Comparison of ENCODE assay signal across 16 mouse cellular contexts in the genomic region with DNA sequence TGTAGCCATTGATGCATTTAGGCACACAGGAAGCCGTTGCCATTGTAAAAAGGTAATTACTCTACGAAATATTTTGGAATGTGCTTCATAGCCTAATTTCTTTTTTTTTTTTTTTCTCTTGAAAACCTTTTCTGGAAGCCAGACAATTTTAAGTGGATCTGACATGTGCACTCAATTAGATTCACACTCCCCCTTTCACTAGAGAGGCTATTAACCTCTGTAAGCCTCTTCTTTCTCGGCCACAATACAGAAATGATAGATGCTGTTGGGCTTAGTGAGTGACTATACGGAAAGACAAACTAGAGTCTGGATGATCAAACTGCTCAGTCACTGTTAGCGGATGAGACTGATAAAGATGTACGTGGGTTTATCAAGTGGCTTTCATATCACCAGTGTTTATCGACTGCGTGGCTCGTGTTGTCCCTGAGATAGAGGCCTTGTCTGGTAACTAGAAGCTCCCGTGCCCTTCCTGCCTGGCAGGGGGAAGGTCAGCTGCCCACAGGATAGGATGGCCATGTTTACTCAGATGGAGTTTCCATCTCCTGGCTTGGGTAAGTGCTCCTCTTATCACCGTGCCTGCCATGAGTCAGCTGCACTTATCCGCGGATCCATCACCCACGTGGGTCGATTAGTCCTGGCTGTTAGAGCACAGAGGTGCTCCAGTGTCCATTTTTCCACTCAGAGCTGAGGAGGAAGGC. TPM values are rescaled to one million over a fixed set of nuclear protein-coding genes. Genes with fewer than 3 reads are reported as not detected.
A peak's percentile ranks its signal among the peaks of the same experiment; 100 is the strongest.
DNase-seq lines count a peak whose midpoint lies in the region; ATAC-seq lines count a peak whose summit lies in the region.
"Had no signal": no experiment of that assay in that cellular context is flagged by ENCODE, and none has a peak within 500 bp of the region (broad histone marks: within the 10 kb centered on the region; RNA-seq: fewer than 3 reads in every experiment).

No protein-coding gene starts in this region.

- intact Hi-C loops in heart, postnatal 36 days (cut with DNase I), result no loop called here

- peak overlapping the region; percentile 48 for H3K4me2 ChIP-seq in heart, embryonic 12.5 days
- H3K4me2 ChIP-seq: hindbrain, embryonic 15.5 days; limb, embryonic 12.5 days had no signal

- no peak for DNase-seq in heart, postnatal 36 days
- DNase-seq in lung, postnatal 25 days (ENCODE audit: low spot score), result peak; percentile 28
- DNase-seq in lung, postnatal 10 days, result no peak
- DNase-seq in adrenal gland, adult 8-10 months, result peak; percentile 51
- peak; percentile 82 for DNase-seq in retina, embryonic 14.5 days (ENCODE audit: low spot score)
- DNase-seq in urinary bladder, postnatal 4 days (ENCODE audit: low spot score in 2 of 2), result no peak
- DNase-seq: cerebellum, adult 11 months; kidney, adult 11 months; thymus, postnatal 14 days had no signal

- WGBS in heart, embryonic 12.5 days, result 12% methylated on average over 15 of the region's 15 CpGs

- H3K27me3 ChIP-seq in heart, embryonic 12.5 days (replicated peaks), result no peaks in the 10 kb centered on the region
- H3K27me3 ChIP-seq: hindbrain, embryonic 15.5 days; limb, embryonic 12.5 days; Patski had no signal

- no peaks in the 10 kb centered on the region for H3K36me3 ChIP-seq in heart, embryonic 12.5 days
- H3K36me3 ChIP-seq: forebrain, embryonic 10.5 days; hindbrain, embryonic 15.5 days; limb, embryonic 12.5 days had no signal

- H3K4me3 ChIP-seq in heart, embryonic 12.5 days, result peak overlapping the region; percentile 19
- H3K4me3 ChIP-seq: forebrain, embryonic 10.5 days; hindbrain, embryonic 15.5 days; left cerebral cortex, adult 2 months; limb, embryonic 12.5 days had no signal

- ATAC-seq in heart, embryonic 12.5 days (ENCODE audit: insufficient number of reproducible peaks, low FRiP score), result no peak
- no peak for ATAC-seq in monocyte, adult 5-6 weeks (replicated peaks; ENCODE audit: insufficient number of reproducible peaks, low FRiP score, low TSS enrichment, poor library complexity, severe bottlenecking)
- ATAC-seq: Patski had no signal

- peak overlapping the region; percentile 39; the same call in 1 of the 2 replicates for H3K9ac ChIP-seq in heart, embryonic 12.5 days
- H3K9ac ChIP-seq: hindbrain, embryonic 15.5 days; limb, embryonic 12.5 days had no signal

- peaks cover 61% of the 10 kb centered on the region for H3K4me1 ChIP-seq in heart, embryonic 12.5 days (replicated peaks)

- no peaks in the 10 kb centered on the region for H3K9me3 ChIP-seq in heart, embryonic 12.5 days (replicated peaks)
- H3K9me3 ChIP-seq: forebrain, embryonic 10.5 days; hindbrain, embryonic 15.5 days; limb, embryonic 12.5 days had no signal

- no peak overlapping the region for H3K27ac ChIP-seq in heart, embryonic 12.5 days (ENCODE audit: poor library complexity, severe bottlenecking)
- H3K27ac ChIP-seq: forebrain, embryonic 10.5 days; hindbrain, embryonic 15.5 days; left cerebral cortex, adult 2 months; limb, embryonic 12.5 days had no signal

RNA-seq across cellular contexts. Expression of a gene that starts 3.6 kb away (rescaled TPM):
- polyA plus RNA-seq in heart, embryonic 12.5 days (2016; fragmentation: Nextera tagmentation; extraction: Ambion mirVana), result 62.5 and 68.8 TPM in 2 replicates
- total RNA-seq in heart, postnatal 36 days (2021), result 10 to 100 TPM; 27.1 to 28.5 TPM
- total RNA-seq in adrenal gland, adult 8-10 months (2022), result 10 to 100 TPM; 14.9 to 20.8 (median 19.2) TPM
- total RNA-seq in monocyte, adult 5-6 weeks (2017), result 20.2 to 30.6 TPM (median 22.7 TPM) in 3 replicates

Comparison
In these comparisons a context has a peak if more than half of its experiments do, and no peak if none do; other contexts are left out.
1. DNase-seq: peak in lung, postnatal 25 days (single experiment), adrenal gland, adult 8-10 months (single experiment) and retina, embryonic 14.5 days (single experiment); none in heart, postnatal 36 days (0 of 2), lung, postnatal 10 days (single experiment) and urinary bladder, postnatal 4 days (0 of 2).